In the genomic region with DNA sequence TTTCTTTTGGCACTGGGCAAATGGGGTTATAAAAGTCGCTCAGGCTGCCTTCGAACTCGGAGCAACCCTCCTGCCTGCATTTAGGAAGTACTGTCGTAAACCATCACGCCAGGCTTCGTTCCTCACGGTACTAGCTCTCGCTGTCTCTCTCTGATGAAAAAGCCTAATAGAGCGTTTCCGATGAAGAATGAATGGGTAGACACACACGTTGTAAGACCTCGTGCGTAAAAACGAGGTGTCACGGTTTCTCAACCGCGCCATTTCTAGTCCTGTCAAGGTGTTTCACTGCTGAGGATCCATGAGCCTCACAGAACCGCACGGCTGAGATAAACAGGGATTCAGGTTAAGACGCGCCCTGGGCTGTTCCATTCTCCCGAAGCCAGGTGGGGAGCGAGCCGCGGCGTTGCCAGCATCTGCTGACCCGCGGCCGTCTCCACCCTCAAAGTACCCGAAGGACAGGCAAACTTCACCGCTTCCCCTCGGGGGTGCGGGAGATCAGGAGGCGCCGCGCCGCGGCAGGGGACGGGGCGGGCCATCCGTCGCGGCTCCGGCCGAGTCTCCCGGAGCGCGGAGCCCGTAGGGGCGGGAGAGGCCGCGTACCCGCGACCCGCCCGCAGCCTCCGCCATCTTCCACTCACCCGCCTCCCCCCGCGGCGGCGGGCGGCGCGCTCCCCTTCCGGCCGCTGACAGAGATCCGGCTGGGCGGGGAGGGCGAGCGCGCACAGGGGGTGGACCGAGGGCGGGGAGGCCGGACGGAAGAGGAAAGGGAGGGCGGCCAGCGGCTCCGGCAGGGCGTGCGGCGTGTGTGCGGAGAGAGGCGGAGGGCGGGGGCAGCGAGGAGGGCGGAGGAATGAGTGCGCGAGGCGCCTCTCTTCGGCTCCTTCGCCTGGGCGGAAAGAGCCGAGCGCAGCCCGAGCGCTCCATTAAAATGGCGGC, we compare ENCODE assay signal across 8 mouse cellular contexts. TPM values are rescaled to one million over a fixed set of nuclear protein-coding genes. Genes with fewer than 3 reads are reported as not detected.
DNase-seq lines count a peak whose midpoint lies in the region; ATAC-seq and TF ChIP-seq lines count a peak whose summit lies in the region.

No protein-coding gene starts in this region.

- H3K9me3 ChIP-seq in ES-Bruce4 (replicated peaks; ENCODE audit: control insufficient read depth, insufficient read depth, low read length, poor library complexity, severe bottlenecking) = no peaks in the 10 kb centered on the region
- H3K9me3 ChIP-seq in forebrain, embryonic 14.5 days (replicated peaks; ENCODE audit: control insufficient read depth, low read length) = no peaks in the 10 kb centered on the region

- H3K9ac ChIP-seq in ES-Bruce4 (ENCODE audit: low read depth, poor library complexity, severe bottlenecking) = peak overlapping the region; percentile 95
- peak overlapping the region; percentile 93 for H3K9ac ChIP-seq in forebrain, embryonic 14.5 days (ENCODE audit: low read length)

- no peaks in the 10 kb centered on the region for H3K27me3 ChIP-seq in ES-Bruce4 (ENCODE audit: control insufficient read depth, insufficient read depth, low read length, poor library complexity, severe bottlenecking)
- H3K27me3 ChIP-seq in forebrain, embryonic 14.5 days (replicated peaks; ENCODE audit: control insufficient read depth, insufficient read depth, low read length) = no peaks in the 10 kb centered on the region

- peak; percentile 90 for ATAC-seq in cerebellum, adult (ENCODE audit: insufficient number of reproducible peaks, low FRiP score, low TSS enrichment)
- ATAC-seq in forebrain, embryonic 14.5 days = peak; percentile 96
- ATAC-seq in neutrophil, adult 5-6 weeks (ENCODE audit: extremely low read depth, insufficient number of reproducible peaks, low FRiP score, poor library complexity, severe bottlenecking) = peak; percentile 96

- peak; percentile 3 for TF ChIP-seq POLR2A in ES-Bruce4 (IDR thresholded peaks at IDR 0.05; ENCODE audit: insufficient read depth, low read length)
- TF ChIP-seq POLR2A in lung, adult 2 months (IDR thresholded peaks at IDR 0.05; ENCODE audit: borderline replicate concordance, extremely low read depth, low read depth, low read length) = peak; percentile 34

- no peak for TF ChIP-seq CTCF in ES-Bruce4 (IDR thresholded peaks at IDR 0.05; ENCODE audit: low read depth, low read length)
- TF ChIP-seq CTCF in lung, adult 2 months (IDR thresholded peaks at IDR 0.05; ENCODE audit: insufficient read depth, low read length) = no peak

- DNase-seq in forebrain, embryonic 14.5 days (ENCODE audit: low spot score) = peak; percentile 96
- peak; percentile 94 for DNase-seq in heart, postnatal 25 days (ENCODE audit: low spot score)
- peak; percentile 95 to 96 for DNase-seq in layer of hippocampus, adult 18-20 months (ENCODE audit: low spot score in 2 of 2)
- peak; percentile 92 for DNase-seq in lung, adult 2 months
- DNase-seq in thymus, adult 18-20 months = peak; percentile 94 to 95

- H3K4me2 ChIP-seq in forebrain, embryonic 14.5 days (ENCODE audit: low read length) = peak overlapping the region; percentile 58

- peak overlapping the region; percentile 73 for H3K27ac ChIP-seq in ES-Bruce4 (ENCODE audit: insufficient read depth, low read length)
- peak overlapping the region; percentile 98 for H3K27ac ChIP-seq in forebrain, embryonic 14.5 days (ENCODE audit: low read depth, low read length)

- H3K4me1 ChIP-seq in ES-Bruce4 (ENCODE audit: control insufficient read depth, insufficient read depth, low read length) = no peaks in the 10 kb centered on the region
- H3K4me1 ChIP-seq in forebrain, embryonic 14.5 days (ENCODE audit: control insufficient read depth, insufficient read depth, low read length) = peaks cover 9% of the 10 kb centered on the region; the same call in 1 of the 2 replicates
- H3K4me1 ChIP-seq in lung, adult 2 months (ENCODE audit: control insufficient read depth, insufficient read depth, low read length) = no peaks in the 10 kb centered on the region; the same call in none of the 2 replicates

- WGBS in forebrain, embryonic 14.5 days = under 1% methylated on average over 48 of the region's 98 CpGs
- under 1% methylated on average over 87 of the region's 98 CpGs for WGBS in lung, adult 2 months

- H3K36me3 ChIP-seq in ES-Bruce4 (ENCODE audit: control insufficient read depth, insufficient read depth, low read length, poor library complexity, severe bottlenecking) = peaks cover 2% of the 10 kb centered on the region; the same call in 1 of the 2 replicates
- H3K36me3 ChIP-seq in forebrain, embryonic 14.5 days (ENCODE audit: control insufficient read depth, insufficient read depth, low read length) = no peaks in the 10 kb centered on the region

- no peak for TF ChIP-seq EP300 in ES-Bruce4 (IDR thresholded peaks at IDR 0.05; ENCODE audit: insufficient read depth, low read depth, low read length)

- peak overlapping the region; percentile 94 for H3K4me3 ChIP-seq in ES-Bruce4 (ENCODE audit: low read depth, low read length)
- H3K4me3 ChIP-seq in forebrain, embryonic 14.5 days (ENCODE audit: low read depth, low read length) = peak overlapping the region; percentile 94
- peak overlapping the region; percentile 83 for H3K4me3 ChIP-seq in lung, adult 2 months (replicated peaks; ENCODE audit: extremely low read depth, low read depth, low read length)

- intact Hi-C loops in heart, postnatal 25 days (cut with DNase I) = loop anchor here (2.0 kb wide), 1 partner anchor 49 kb away; a partner anchor contains a TSS

RNA-seq across cellular contexts. Expression of a gene that starts 0.8 kb away (rescaled TPM):
- 107 and 110 TPM in 2 replicates for polyA plus RNA-seq in ES-Bruce4 (2011; ENCODE audit: insufficient read depth, insufficient read length, low read depth, missing spikeins)
- 39.2 and 44.0 TPM in 2 replicates for polyA plus RNA-seq in forebrain, embryonic 14.5 days (2014; fragmentation: Nextera tagmentation; extraction: Ambion mirVana)
- 10 to 100 TPM; 33.1 to 36.4 TPM for total RNA-seq in heart, postnatal 25 days (2021)
- total RNA-seq in layer of hippocampus, adult 18-20 months (2021) = 10 to 100 TPM; 78.9 to 84.7 TPM
- polyA plus RNA-seq in lung, adult 2 months (2012; rRNA removed) = 5.9 and 9.7 TPM in 2 replicates
- 63.1 and 67.3 TPM in 2 replicates for total RNA-seq in neutrophil, adult 5-6 weeks (2017)

RNA-seq across cellular contexts. Expression of a gene that starts 50.1 kb away (rescaled TPM):
- polyA plus RNA-seq in ES-Bruce4 (2011; ENCODE audit: insufficient read depth, insufficient read length, low read depth, missing spikeins) = 442 and 451 TPM in 2 replicates
- polyA plus RNA-seq in forebrain, embryonic 14.5 days (2014; fragmentation: Nextera tagmentation; extraction: Ambion mirVana) = 94.5 and 114 TPM in 2 replicates
- total RNA-seq in heart, postnatal 25 days (2021) = 10 to 100 TPM; 33.9 to 44.3 TPM
- total RNA-seq in layer of hippocampus, adult 18-20 months (2021) = 10 to 100 TPM; 63.3 to 68.2 TPM
- 5.6 and 7.1 TPM in 2 replicates for polyA plus RNA-seq in lung, adult 2 months (2012; rRNA removed)
- 191 and 196 TPM in 2 replicates for total RNA-seq in neutrophil, adult 5-6 weeks (2017)

Comparison
In these comparisons a context has a peak if more than half of its experiments do, and no peak if none do; other contexts are left out.
1. Peak in every context shown above with its lines: DNase-seq, ATAC-seq, H3K4me3 ChIP-seq and H3K27ac ChIP-seq.